Mouse (Mus musculus) splenic B cell, adult 2 months (primary cell): ENCODE measurements around the gene Wdr70.
"Not testable (repeated sequence)": the region's sequence is repeated elsewhere in the genome, so short reads cannot be mapped to it uniquely, and the experiment has no call there.

Experiments
- DNase-seq: peaks from one replicate; pipeline ENCODE4 v3.0.0-alpha.2; 2011; ENCODE audit warnings: low read depth, low spot score
- H3K27me3 ChIP-seq: 2 replicates; pipeline ENCODE4 v1.6.1; 2012; ENCODE audit warnings: mild to moderate bottlenecking, low read length, moderate library complexity, mixed read lengths; ENCODE audit not compliant: control insufficient read depth, poor library complexity, insufficient read depth, severe bottlenecking
- H3K36me3 ChIP-seq: 2 replicates; pipeline ENCODE4 v1.6.1; 2012; ENCODE audit warnings: mild to moderate bottlenecking, low read length, moderate library complexity, mixed read lengths; ENCODE audit not compliant: control insufficient read depth, poor library complexity, insufficient read depth, severe bottlenecking

The Wdr70 gene

DNA sequence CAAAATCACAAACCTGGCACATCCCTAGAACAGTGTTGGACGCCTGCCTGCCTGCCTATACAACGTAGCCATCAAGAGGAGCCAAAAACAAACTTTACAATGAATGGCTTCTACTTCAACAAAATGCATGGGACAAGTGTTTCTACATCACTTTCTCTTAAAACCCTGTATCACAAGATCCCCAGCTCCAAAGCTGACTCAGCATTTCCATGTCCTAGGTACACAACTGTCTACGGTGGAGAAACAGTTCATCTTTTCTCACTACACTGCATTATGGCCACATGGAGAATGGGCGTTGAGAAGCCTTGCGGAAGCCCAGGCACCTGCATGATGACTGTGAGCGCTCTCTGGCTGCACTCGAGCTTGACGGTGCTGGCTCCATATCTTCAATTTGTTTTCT, 16.9 kb downstream of the Wdr70 start:
- DNase-seq: no peak
- Histone ChIP-seq H3K27me3 (no peaks in the 10 kb centered on the region), H3K36me3 (peaks cover 5% of the 10 kb centered on the region; the same call in 1 of the 2 replicates)

- H3K36me3 ChIP-seq, DNase-seq: not testable (repeated sequence)
These were observed 25.9 kb downstream of the Wdr70 start for GRCm38 (mm10) chr15:8073159-8073558.

DNA sequence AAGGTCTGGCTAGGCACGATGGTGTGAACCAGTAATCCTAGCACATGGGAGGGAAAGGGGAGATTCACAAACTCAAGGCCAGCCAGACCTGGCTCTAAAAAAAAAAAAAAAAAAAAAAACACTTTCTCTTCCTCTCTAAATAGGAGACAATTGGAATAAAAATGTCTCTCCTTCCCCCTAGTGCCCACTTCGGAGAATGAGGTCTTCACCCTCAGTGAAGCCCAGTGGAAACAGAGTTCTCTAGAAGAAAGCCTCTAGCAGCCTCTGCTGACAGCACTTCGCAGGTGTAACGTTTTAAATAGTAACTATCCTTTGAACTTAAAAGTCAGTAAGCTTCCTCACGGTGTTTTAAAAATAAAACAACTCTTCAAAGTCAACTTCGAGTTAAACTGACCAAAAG, 33.8 kb downstream of the Wdr70 start:
- no peak for DNase-seq

More at GRCm38 (mm10) chr15:8073159-8073558, 25.9 kb downstream of the Wdr70 start:
- not testable (repeated sequence) for H3K27me3 ChIP-seq

DNA sequence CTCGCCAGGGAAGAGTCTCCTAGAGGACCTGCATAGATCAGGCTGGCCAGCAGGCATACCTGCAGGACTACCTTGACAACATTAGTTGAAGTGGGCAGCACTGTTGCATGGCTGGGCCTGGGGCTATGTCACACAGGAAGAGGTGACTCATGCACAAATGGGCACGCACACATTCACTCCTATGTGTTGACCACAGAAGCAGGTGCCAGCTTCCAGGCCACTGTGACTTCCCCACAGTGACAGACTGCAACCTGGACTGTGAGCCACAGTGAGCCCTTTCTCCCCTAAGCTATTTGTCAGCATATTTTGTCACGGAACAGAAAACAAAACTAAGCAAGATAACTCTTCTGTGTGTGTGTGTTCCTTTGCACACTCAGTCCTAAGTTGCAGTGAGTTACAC, 47.8 kb downstream of the Wdr70 start:
- Histone ChIP-seq H3K36me3 (peaks cover 1% of the 10 kb centered on the region; the same call in 1 of the 2 replicates), H3K27me3 (no peaks in the 10 kb centered on the region)
- no peak for DNase-seq

More for the DNA sequence above, 33.8 kb downstream of the Wdr70 start:
- Histone ChIP-seq H3K27me3 (no peaks in the 10 kb centered on the region), H3K36me3 (no peaks in the 10 kb centered on the region)

- DNase-seq: no peak
- Histone ChIP-seq H3K27me3 (no peaks in the 10 kb centered on the region), H3K36me3 (no peaks in the 10 kb centered on the region; the same call in 1 of the 2 replicates)
These were observed 59.2 kb downstream of the Wdr70 start for GRCm38 (mm10) chr15:8039834-8040233.

DNA sequence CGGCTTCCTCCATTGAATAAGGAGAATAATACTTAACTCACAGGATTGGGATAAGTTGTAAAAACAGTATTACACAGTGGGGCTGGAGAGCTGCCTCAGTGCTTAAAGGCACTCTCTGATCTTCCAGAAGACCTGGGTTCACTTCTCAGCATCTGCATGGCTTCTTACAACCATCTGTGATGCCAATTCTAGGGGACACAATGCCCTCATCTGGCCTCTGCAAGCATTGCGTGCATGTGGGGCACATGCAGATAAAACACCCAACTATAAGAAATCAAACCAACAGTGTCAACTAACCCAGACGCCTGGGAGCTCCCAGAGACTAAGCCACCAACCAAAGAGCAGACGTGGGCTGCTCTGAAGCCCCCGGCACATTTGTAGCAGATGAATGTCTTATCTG, 60.6 kb downstream of the Wdr70 start:
- DNase-seq: no peak
- H3K27me3 ChIP-seq: no peaks in the 10 kb centered on the region

DNA sequence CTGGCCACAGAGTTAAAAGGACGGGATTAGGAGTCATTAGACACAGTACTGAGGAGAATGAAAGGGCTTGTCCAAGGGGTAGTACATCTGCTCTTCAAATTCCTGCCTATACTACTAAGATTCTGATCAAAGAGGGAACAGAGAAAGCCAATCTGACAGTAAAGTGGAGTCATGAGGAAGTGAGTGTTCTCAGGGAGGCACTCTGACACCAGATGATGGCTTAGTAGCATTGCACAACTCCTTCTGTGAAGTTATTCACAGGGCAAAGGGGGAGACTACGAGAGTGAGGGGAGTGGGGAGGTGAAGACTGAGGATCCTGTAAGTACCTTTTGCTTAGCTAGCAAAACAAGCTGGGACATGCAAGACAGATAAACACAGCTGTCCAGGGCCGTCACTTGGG, 61.2 kb downstream of the Wdr70 start:
- no peaks in the 10 kb centered on the region for H3K27me3 ChIP-seq
- DNase-seq: no peak
- H3K36me3 ChIP-seq: no peaks in the 10 kb centered on the region; the same call in 1 of the 2 replicates

More for the DNA sequence above, 60.6 kb downstream of the Wdr70 start:
- no peaks in the 10 kb centered on the region; the same call in 1 of the 2 replicates for H3K36me3 ChIP-seq

- no peak for DNase-seq
- no peaks in the 10 kb centered on the region; the same call in 1 of the 2 replicates for H3K36me3 ChIP-seq
- H3K27me3 ChIP-seq: no peaks in the 10 kb centered on the region
These were observed 67.8 kb downstream of the Wdr70 start for GRCm38 (mm10) chr15:8031211-8031610.

- Histone ChIP-seq H3K27me3 (no peaks in the 10 kb centered on the region), H3K36me3 (no peaks in the 10 kb centered on the region; the same call in 1 of the 2 replicates)
- DNase-seq: no peak
These were observed 68.4 kb downstream of the Wdr70 start for GRCm38 (mm10) chr15:8030643-8031042.

GRCm38 (mm10) chr15:8027503-8027902, 71.5 kb downstream of the Wdr70 start:
- Histone ChIP-seq H3K27me3 (no peaks in the 10 kb centered on the region), H3K36me3 (no peaks in the 10 kb centered on the region)
- DNase-seq: no peak

- no peak for DNase-seq
- H3K27me3 ChIP-seq: no peaks in the 10 kb centered on the region
These were observed 87.6 kb downstream of the Wdr70 start for GRCm38 (mm10) chr15:8011418-8011817.

GRCm38 (mm10) chr15:8007413-8007812, 91.6 kb downstream of the Wdr70 start:
- Histone ChIP-seq H3K36me3 (no peaks in the 10 kb centered on the region; the same call in 1 of the 2 replicates), H3K27me3 (no peaks in the 10 kb centered on the region)
- DNase-seq: no peak

More at GRCm38 (mm10) chr15:8011418-8011817, 87.6 kb downstream of the Wdr70 start:
- no peaks in the 10 kb centered on the region; the same call in 1 of the 2 replicates for H3K36me3 ChIP-seq

DNA sequence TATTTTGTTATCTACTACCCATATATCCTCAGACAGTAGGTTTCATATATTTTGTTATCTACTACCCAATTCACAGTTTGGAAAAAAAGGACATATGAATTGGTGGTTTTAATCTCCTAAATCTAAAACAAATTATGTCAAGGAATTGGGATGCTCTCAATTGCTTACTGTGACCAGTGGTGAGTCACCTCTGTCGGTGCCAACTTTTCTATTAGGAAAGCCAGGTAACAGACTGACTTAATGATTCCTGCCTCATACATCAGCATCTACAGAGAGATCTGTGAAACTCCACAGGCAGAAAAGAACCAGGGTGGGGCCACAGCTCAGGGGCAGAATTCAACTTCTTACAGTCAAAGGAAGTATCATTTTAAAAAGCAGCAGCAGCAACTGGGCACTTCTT, 93.0 kb downstream of the Wdr70 start:
- DNase-seq: no peak
- no peaks in the 10 kb centered on the region for H3K27me3 ChIP-seq
- no peaks in the 10 kb centered on the region; the same call in 1 of the 2 replicates for H3K36me3 ChIP-seq

- H3K36me3 ChIP-seq: no peaks in the 10 kb centered on the region; the same call in 1 of the 2 replicates
- DNase-seq: no peak
- no peaks in the 10 kb centered on the region for H3K27me3 ChIP-seq
These were observed 93.5 kb downstream of the Wdr70 start for GRCm38 (mm10) chr15:8005506-8005905.

DNA sequence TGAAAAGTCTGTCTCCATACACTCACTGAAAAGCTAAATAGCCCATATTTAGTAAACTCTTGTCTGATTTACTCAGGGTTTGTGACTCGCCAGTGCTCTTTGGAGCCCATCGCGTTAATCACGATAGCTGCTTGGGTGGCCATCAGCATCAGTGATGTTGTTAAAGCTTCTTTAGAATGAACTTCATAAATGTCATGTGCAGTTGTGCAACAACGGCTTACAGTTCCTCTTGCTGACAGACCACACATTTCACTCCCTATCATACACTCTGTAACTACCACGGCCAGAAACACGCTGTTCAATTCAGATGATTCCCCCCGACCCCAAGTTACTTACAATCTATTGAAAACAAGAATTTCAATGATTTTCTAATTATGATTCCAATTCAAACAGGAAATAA, 95.2 kb downstream of the Wdr70 start:
- Histone ChIP-seq H3K27me3 (no peaks in the 10 kb centered on the region), H3K36me3 (no peaks in the 10 kb centered on the region; the same call in 1 of the 2 replicates)
- DNase-seq: no peak
